Mouse (Mus musculus) CH12.LX (cell line): ENCODE results near the gene Abhd14a.

ENCODE experiments used
- MAX ChIP-seq: IDR thresholded peaks from 2 replicates; pipeline ENCODE4 v1.6.1; 2011; ENCODE audit warnings: low read length, improper control_type of control experiment
- MXI1 ChIP-seq: IDR thresholded peaks from 2 replicates; pipeline ENCODE4 v1.6.1; 2011; ENCODE audit warnings: mild to moderate bottlenecking, low read depth, low read length, improper control_type of control experiment
- RCOR1 ChIP-seq: conservative IDR thresholded peaks from 2 replicates; pipeline ENCODE4 v1.6.1; 2012; ENCODE audit warnings: low read depth, mild to moderate bottlenecking, inconsistent platforms, low read length, improper control_type of control experiment
- SMC3 ChIP-seq: IDR thresholded peaks from 2 replicates; pipeline ENCODE4 v1.6.1; 2011; ENCODE audit warnings: low read depth, low read length, improper control_type of control experiment

- TF ChIP-seq MAX = peak; percentile 98
- TF ChIP-seq MXI1 = peak; percentile 40; the same call in 1 of the 2 replicates
- TF ChIP-seq SMC3 = peak; percentile 96
- no peak for TF ChIP-seq RCOR1
Observed at GRCm38 (mm10) chr9:106421865-106422160, 25.7 kb downstream of the Abhd14a start.
